Mouse (Mus musculus) liver (tissue): Measurements from ENCODE around the gene Tmem30b.

Experiments
- DNase-seq: peaks from one replicate; pipeline ENCODE4 v3.0.0-alpha.2; 2020; ENCODE audit warnings: mixed read lengths

The Tmem30b gene

GRCm38 (mm10) chr12:73517022-73517709, 29.0 kb downstream of the Tmem30b start:
- DNase-seq, result peak; percentile 65

DNA sequence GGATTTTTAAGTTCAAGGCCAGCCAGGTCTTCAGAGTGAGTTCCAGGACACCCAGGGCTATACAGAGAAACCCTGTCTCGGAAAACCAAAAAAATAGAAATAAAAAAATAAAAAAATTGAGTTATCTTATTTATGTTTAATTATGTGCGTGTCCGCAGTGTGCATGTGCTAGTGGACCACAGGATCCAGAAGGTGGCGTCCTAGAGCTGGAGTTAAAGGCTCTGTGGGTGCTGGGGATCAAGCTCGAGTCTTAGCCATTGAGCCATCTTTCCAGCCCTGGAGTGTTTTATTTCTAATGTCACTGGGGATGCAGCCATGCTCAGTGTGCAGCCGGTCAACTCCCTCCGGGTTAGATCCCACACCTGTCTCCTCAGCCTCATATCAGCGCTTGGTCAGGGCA, 29.7 kb downstream of the Tmem30b start:
- DNase-seq, result no peak

GRCm38 (mm10) chr12:73514722-73515121, 31.5 kb downstream of the Tmem30b start:
- DNase-seq, result no peak

- DNase-seq, result no peak
Measured at GRCm38 (mm10) chr12:73513958-73514357, 32.2 kb downstream of the Tmem30b start.

DNA sequence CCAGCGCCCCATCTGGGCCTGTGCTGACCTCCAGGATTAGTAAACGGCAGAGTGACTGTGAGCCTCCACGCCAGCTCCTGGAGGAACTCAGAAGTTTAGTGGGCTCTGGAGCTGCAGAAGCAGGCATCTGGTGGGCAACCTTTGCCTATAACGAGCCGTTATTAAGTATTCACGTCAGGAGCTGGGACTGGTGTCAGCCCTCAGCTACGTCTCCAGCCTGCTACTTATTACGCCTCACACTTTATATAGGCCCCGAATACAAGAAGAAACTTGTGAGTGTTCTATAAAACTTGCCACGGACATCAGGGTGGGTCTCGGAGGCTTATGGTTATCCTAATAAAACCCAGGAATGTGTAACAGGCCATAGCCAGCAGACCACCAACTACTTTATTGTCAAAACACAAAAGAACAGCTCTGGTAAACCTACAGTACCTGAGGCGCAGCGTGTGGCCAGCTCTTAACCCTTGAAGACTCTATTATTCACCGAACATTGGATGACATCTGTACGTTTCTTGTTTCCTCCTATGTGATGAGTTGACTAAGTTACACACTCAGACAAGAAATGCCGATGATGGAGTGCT, 34.6 kb downstream of the Tmem30b start:
- no peak for DNase-seq

DNA sequence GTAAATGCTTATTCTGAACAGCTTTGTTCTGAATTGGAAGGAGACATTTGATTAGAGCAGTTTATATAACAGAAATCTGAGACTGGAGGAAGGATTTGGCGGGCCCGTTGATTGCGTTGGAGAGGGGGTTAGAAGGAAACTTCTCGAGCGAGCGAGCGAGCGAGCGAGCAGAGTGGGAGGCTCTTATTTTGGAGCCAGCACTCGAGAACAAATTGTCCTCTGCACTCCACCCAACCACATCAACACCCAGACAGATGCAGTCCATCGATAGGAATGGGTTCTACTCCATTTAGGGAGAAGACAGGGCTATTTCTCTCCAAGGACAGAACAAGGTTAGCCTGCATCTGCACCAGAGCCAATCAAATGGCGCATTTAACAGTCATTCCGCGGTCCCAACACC, 39.1 kb downstream of the Tmem30b start:
- DNase-seq, result no peak

DNA sequence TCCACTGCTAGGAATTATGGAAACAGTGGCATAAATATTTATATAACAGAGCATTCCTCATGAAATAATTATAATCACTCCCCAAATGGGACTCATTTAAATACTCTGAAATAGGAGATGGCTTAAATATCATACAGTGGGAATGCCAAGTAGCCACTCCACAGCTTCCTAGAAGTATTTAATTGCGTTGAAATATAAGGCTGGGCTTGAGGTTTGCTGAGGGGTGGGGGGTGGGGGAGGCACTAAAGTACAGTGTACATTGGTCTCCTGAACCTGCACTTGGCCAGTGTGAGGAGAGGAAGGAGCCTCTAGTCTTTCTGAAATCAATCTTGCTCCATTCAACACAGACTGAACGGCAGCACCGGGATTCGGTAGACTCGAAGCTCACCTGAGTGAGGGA, 39.5 kb downstream of the Tmem30b start:
- no peak for DNase-seq

DNA sequence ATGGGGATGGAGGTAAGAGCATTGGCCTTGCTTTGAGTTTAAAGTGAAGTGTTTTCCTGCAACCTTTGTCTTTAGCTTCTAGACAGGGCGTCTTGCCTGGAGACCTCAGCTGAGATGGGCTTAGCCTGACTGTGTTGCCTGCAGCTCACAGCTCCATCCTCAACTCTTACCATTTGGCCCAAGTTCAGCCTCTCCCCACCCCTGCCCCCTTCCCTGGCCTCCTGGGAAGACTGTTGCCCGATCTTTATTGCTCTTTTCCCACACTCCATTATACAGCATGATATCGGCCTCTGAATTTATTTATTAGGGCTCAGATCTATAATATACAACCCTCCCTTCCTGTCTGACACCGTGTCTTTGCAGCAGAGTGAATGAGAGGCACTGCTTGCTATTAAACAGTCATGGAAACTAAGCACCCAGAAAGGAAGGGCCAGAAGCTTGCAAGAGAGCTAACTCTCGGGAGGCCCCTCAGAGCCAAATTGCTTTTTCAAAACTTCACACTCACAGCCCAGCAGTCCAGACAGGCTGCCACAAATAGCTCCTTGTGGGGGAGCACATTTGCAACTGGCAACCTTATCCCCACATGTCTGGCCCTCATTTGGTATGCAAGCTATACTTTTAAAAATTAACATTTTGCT, 45.4 kb downstream of the Tmem30b start:
- DNase-seq, result no peak

GRCm38 (mm10) chr12:73495172-73495571, 51.0 kb downstream of the Tmem30b start:
- no peak for DNase-seq

GRCm38 (mm10) chr12:73493929-73494530, 52.2 kb downstream of the Tmem30b start:
- no peak for DNase-seq
